In genomic region chr16:15385557-15386240, GRCm38 (mm10) we compare ENCODE assay signal across 19 mouse cellular contexts.
A peak's percentile ranks its signal among the peaks of the same experiment; 100 is the strongest.
DNase-seq lines count a peak whose midpoint lies in the region; ATAC-seq and TF ChIP-seq lines count a peak whose summit lies in the region.
"Had no signal": no experiment of that assay in that cellular context is flagged by ENCODE, and none has a peak within 500 bp of the region (broad histone marks: within the 10 kb centered on the region; RNA-seq: fewer than 3 reads in every experiment).

No protein-coding gene starts in this region.

- TF ChIP-seq CTCF in lung, embryonic 14.5 days (IDR thresholded peaks at IDR 0.05; ENCODE audit: low read depth): no peak
- TF ChIP-seq CTCF in stomach, postnatal 0 days (IDR thresholded peaks at IDR 0.05; ENCODE audit: low read depth): no peak

- no peaks in the 10 kb centered on the region for H3K9me3 ChIP-seq in heart, embryonic 16.5 days (replicated peaks; ENCODE audit: control insufficient read depth, low read length)
- H3K9me3 ChIP-seq in lung, embryonic 14.5 days (ENCODE audit: low read depth, low read length): no peaks in the 10 kb centered on the region
- no peaks in the 10 kb centered on the region for H3K9me3 ChIP-seq in limb, embryonic 13.5 days
- no peaks in the 10 kb centered on the region for H3K9me3 ChIP-seq in stomach, postnatal 0 days (ENCODE audit: control insufficient read depth, low read length)
- H3K9me3 ChIP-seq: megakaryocyte, embryonic 14.5 days had no signal

- no peak for TF ChIP-seq EP300 in stomach, postnatal 0 days (optimal IDR thresholded peaks at IDR 0.05)

- no peak for DNase-seq in heart, postnatal 4 days
- peak; percentile 85 for DNase-seq in lung, embryonic 14.5 days
- no peak for DNase-seq in lung, postnatal 36 days
- no peak for DNase-seq in stomach, postnatal 0 days (ENCODE audit: low spot score)
- DNase-seq in left cerebral cortex, postnatal 4 days: no peak
- DNase-seq: adrenal gland, postnatal 25 days; cerebellum, adult 18-20 months; cerebellum, postnatal 36 days; gastrocnemius, postnatal 10 days; heart, postnatal 36 days; kidney, postnatal 36 days; lung, adult 2 months; thymus, postnatal 14 days had no signal

- WGBS in heart, embryonic 16.5 days: 39% methylated on average over 3 of the region's 3 CpGs
- 30% methylated on average over 3 of the region's 3 CpGs for WGBS in lung, embryonic 14.5 days
- WGBS in limb, embryonic 13.5 days: 58% methylated on average over 3 of the region's 3 CpGs
- WGBS in stomach, postnatal 0 days: 46% methylated on average over 3 of the region's 3 CpGs

- no peaks in the 10 kb centered on the region for H3K27me3 ChIP-seq in heart, embryonic 16.5 days (ENCODE audit: control insufficient read depth, insufficient read depth, low read length)
- no peaks in the 10 kb centered on the region for H3K27me3 ChIP-seq in lung, embryonic 14.5 days (ENCODE audit: insufficient read depth, low read length)
- no peaks in the 10 kb centered on the region for H3K27me3 ChIP-seq in limb, embryonic 13.5 days
- no peaks in the 10 kb centered on the region for H3K27me3 ChIP-seq in stomach, postnatal 0 days (ENCODE audit: control insufficient read depth, insufficient read depth, low read length)
- H3K27me3 ChIP-seq: megakaryocyte, embryonic 14.5 days had no signal

- H3K36me3 ChIP-seq in heart, embryonic 16.5 days (ENCODE audit: control insufficient read depth, insufficient read depth): no peaks in the 10 kb centered on the region
- no peaks in the 10 kb centered on the region for H3K36me3 ChIP-seq in lung, embryonic 14.5 days (ENCODE audit: insufficient read depth)
- no peaks in the 10 kb centered on the region for H3K36me3 ChIP-seq in limb, embryonic 13.5 days
- no peaks in the 10 kb centered on the region for H3K36me3 ChIP-seq in stomach, postnatal 0 days (ENCODE audit: control insufficient read depth, insufficient read depth, low read length)

- no peak overlapping the region for H3K4me2 ChIP-seq in heart, embryonic 16.5 days (ENCODE audit: low read depth, low read length)
- peak overlapping the region; percentile 29; the same call in 1 of the 2 replicates for H3K4me2 ChIP-seq in lung, embryonic 14.5 days
- no peak overlapping the region for H3K4me2 ChIP-seq in limb, embryonic 13.5 days (replicated peaks)
- H3K4me2 ChIP-seq in stomach, postnatal 0 days (replicated peaks; ENCODE audit: low read depth): no peak overlapping the region
- H3K4me2 ChIP-seq: liver, embryonic 11.5 days had no signal

- H3K9ac ChIP-seq in heart, embryonic 16.5 days (ENCODE audit: low read length): no peak overlapping the region
- no peak overlapping the region for H3K9ac ChIP-seq in lung, embryonic 14.5 days
- H3K9ac ChIP-seq in limb, embryonic 13.5 days: no peak overlapping the region
- no peak overlapping the region for H3K9ac ChIP-seq in stomach, postnatal 0 days (ENCODE audit: low read length)

- H3K4me3 ChIP-seq in heart, embryonic 16.5 days (ENCODE audit: low read length): no peak overlapping the region
- H3K4me3 ChIP-seq in lung, embryonic 14.5 days (ENCODE audit: low read depth, low read length): no peak overlapping the region
- H3K4me3 ChIP-seq in limb, embryonic 13.5 days: no peak overlapping the region
- H3K4me3 ChIP-seq in stomach, postnatal 0 days (ENCODE audit: low read depth, low read length): no peak overlapping the region
- H3K4me3 ChIP-seq: megakaryocyte, embryonic 14.5 days had no signal

- intact Hi-C loops in left cerebral cortex, postnatal 4 days (cut with DNase I): no loop called here

- H3K27ac ChIP-seq in heart, embryonic 16.5 days (ENCODE audit: low read length): peak overlapping the region; percentile 30; the same call in 1 of the 2 replicates
- H3K27ac ChIP-seq in lung, embryonic 14.5 days (ENCODE audit: low read depth): peak overlapping the region; percentile 94
- H3K27ac ChIP-seq in limb, embryonic 13.5 days: peak overlapping the region; percentile 75
- H3K27ac ChIP-seq in stomach, postnatal 0 days (replicated peaks): peak overlapping the region; percentile 9

- 0 out of 2 replicates have a peak, but pooled peaks have one; percentile 32 for ATAC-seq in heart, embryonic 16.5 days (replicated peaks; ENCODE audit: extremely low read depth, insufficient read depth, low FRiP score)
- peak; percentile 74 for ATAC-seq in lung, embryonic 14.5 days (ENCODE audit: insufficient read depth)
- ATAC-seq in limb, embryonic 13.5 days (ENCODE audit: low FRiP score, low read depth): peak; percentile 35
- peak; percentile 21; the same call in 1 of the 2 replicates for ATAC-seq in stomach, postnatal 0 days (ENCODE audit: low FRiP score, low TSS enrichment)
- ATAC-seq: hindbrain, embryonic 16.5 days; midbrain, embryonic 16.5 days had no signal

- H3K4me1 ChIP-seq in heart, embryonic 16.5 days (ENCODE audit: control insufficient read depth, insufficient read depth, low read length): peaks cover 14% of the 10 kb centered on the region
- H3K4me1 ChIP-seq in lung, embryonic 14.5 days (ENCODE audit: insufficient read depth): peaks cover 21% of the 10 kb centered on the region
- H3K4me1 ChIP-seq in limb, embryonic 13.5 days: 0 out of 2 replicates have a peak, but pooled peaks cover 12% of the 10 kb centered on the region
- H3K4me1 ChIP-seq in stomach, postnatal 0 days (replicated peaks; ENCODE audit: control insufficient read depth, insufficient read depth): no peaks in the 10 kb centered on the region
- H3K4me1 ChIP-seq: megakaryocyte, embryonic 14.5 days had no signal

Comparison
In these comparisons a context has a peak if more than half of its experiments do, and no peak if none do; other contexts are left out.
1. ATAC-seq: peak in every context shown above with its lines; median percentile 74 in lung, embryonic 14.5 days; 35 in limb, embryonic 13.5 days; 32 in heart, embryonic 16.5 days; 21 in stomach, postnatal 0 days.
2. H3K27ac ChIP-seq: peak in every context shown above with its lines; median percentile 94 in lung, embryonic 14.5 days; 75 in limb, embryonic 13.5 days; 30 in heart, embryonic 16.5 days; 9 in stomach, postnatal 0 days.